Mouse (Mus musculus) lung, postnatal 14 days (tissue): ENCODE results near the gene Odf3l2.

Experiments used
- DNase-seq: peaks from one replicate; pipeline ENCODE4 v3.0.0; 2021

Odf3l2 gene

GRCm38 (mm10) chr10:79625398-79625797, 20.1 kb downstream of the Odf3l2 start:
- no peak for DNase-seq

GRCm38 (mm10) chr10:79623950-79624349, 21.6 kb downstream of the Odf3l2 start:
- no peak for DNase-seq

GRCm38 (mm10) chr10:79616376-79616775, 29.2 kb downstream of the Odf3l2 start:
- no peak for DNase-seq

- DNase-seq = no peak
Observed at GRCm38 (mm10) chr10:79615860-79616259, 29.7 kb downstream of the Odf3l2 start.

GRCm38 (mm10) chr10:79614305-79614643, 31.3 kb downstream of the Odf3l2 start:
- no peak for DNase-seq

GRCm38 (mm10) chr10:79613578-79614304, 31.8 kb downstream of the Odf3l2 start, which contains the start of gene C2cd4c:
TSS of gene C2cd4c (minus strand) at chr10:79614025.
- DNase-seq = peak; percentile 51

GRCm38 (mm10) chr10:79612192-79613135, 33.1 kb downstream of the Odf3l2 start:
- DNase-seq = no peak

- no peak for DNase-seq
Observed at GRCm38 (mm10) chr10:79611296-79611695, 34.2 kb downstream of the Odf3l2 start.

GRCm38 (mm10) chr10:79609276-79609675, 36.3 kb downstream of the Odf3l2 start:
- no peak for DNase-seq

- no peak for DNase-seq
Observed at GRCm38 (mm10) chr10:79607892-79608291, 37.6 kb downstream of the Odf3l2 start.

- DNase-seq = no peak
Observed at GRCm38 (mm10) chr10:79606537-79606936, 39.0 kb downstream of the Odf3l2 start.

- DNase-seq = no peak
Observed at GRCm38 (mm10) chr10:79597936-79598230, 47.7 kb downstream of the Odf3l2 start.

GRCm38 (mm10) chr10:79597051-79597935, 48.2 kb downstream of the Odf3l2 start:
- no peak for DNase-seq

GRCm38 (mm10) chr10:79595590-79595929, 50.0 kb downstream of the Odf3l2 start:
- DNase-seq = no peak

GRCm38 (mm10) chr10:79594872-79595589, 50.5 kb downstream of the Odf3l2 start:
- peak; percentile 62 for DNase-seq

- no peak for DNase-seq
Observed at GRCm38 (mm10) chr10:79594111-79594510, 51.4 kb downstream of the Odf3l2 start.

GRCm38 (mm10) chr10:79590702-79591101, 54.8 kb downstream of the Odf3l2 start:
- DNase-seq = no peak
